Mouse (Mus musculus): Measurements from ENCODE around the gene Tmco5b. TPM values are rescaled to one million over a fixed set of nuclear protein-coding genes. Genes with fewer than 3 reads are reported as not detected.

Tmco5b gene
- polyA plus RNA-seq, 1 experiment from 2014 or later, result not detected

Other genes starting within 250 kb of the Tmco5b start
- gene Ryr3, start 68.6 kb upstream of the Tmco5b start, polyA plus RNA-seq (2015; fragmentation: Nextera tagmentation; extraction: Ambion mirVana), result 3.5 and 3.7 TPM in 2 replicates
- gene Fmn1, start 42.0 kb downstream of the Tmco5b start, polyA plus RNA-seq (2015; fragmentation: Nextera tagmentation; extraction: Ambion mirVana), result 1.8 and 2.1 TPM in 2 replicates

Data from heart, embryonic 13.5 days (tissue).